Mouse (Mus musculus): ENCODE measurements at regions not wholly inside any gene's neighbourhood (a gene's known extent, or its start where the extent isn't known, plus 50 kb on each side); places are given as distances from the start of the nearest gene placed in this dataset.

- ATAC-seq (ENCODE audit: low FRiP score) = no peak
Measured at GRCm38 (mm10) chr2:64860113-64860512, 164.7 kb downstream of the Grb14 start.

DNA sequence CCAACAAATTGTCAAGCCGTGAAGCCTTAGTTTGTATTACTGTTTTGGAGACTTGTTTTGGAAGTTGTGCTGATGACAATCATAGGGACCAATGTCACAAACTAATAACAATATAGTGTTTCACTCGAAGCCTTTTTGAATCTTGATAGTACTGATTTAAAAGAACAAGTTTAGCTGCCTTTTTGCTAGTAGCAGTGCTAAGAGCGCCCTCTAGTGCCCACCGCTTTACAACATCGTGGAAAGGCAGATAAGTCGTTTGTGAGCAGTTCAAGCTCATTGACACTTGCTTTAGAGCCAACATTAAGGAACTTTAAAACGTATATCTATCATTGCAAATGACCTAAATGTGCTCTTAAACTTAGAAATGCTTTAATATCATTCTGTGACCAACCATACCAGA is 170.9 kb downstream of the Grb14 start:
- Histone ChIP-seq H3K9me3 (replicated peaks) (no peaks in the 10 kb centered on the region), H3K36me3 (no peaks in the 10 kb centered on the region), H3K4me2 (peak overlapping the region; percentile 36), H3K4me3 (replicated peaks) (no peak overlapping the region), H3K27me3 (replicated peaks) (no peaks in the 10 kb centered on the region), H3K27ac (replicated peaks) (no peak overlapping the region), H3K9ac (replicated peaks) (no peak overlapping the region), H3K4me1 (0 out of 2 replicates have a peak, but pooled peaks cover 6% of the 10 kb centered on the region)
- ATAC-seq (ENCODE audit: low FRiP score) = no peak; the same call in 1 of the 2 replicates
- 14% methylated on average over 7 of the region's 7 CpGs for WGBS

More at GRCm38 (mm10) chr2:64860113-64860512, 164.7 kb downstream of the Grb14 start:
- no peak overlapping the region for H3K4me3 ChIP-seq (replicated peaks)
- H3K9me3 ChIP-seq (replicated peaks) = no peaks in the 10 kb centered on the region
- no peak overlapping the region for H3K9ac ChIP-seq (replicated peaks)
- WGBS = 69% methylated on average over 2 of the region's 2 CpGs
- no peak overlapping the region for H3K27ac ChIP-seq (replicated peaks)
- no peaks in the 10 kb centered on the region for H3K36me3 ChIP-seq
- H3K4me1 ChIP-seq = no peaks in the 10 kb centered on the region
- H3K4me2 ChIP-seq = no peak overlapping the region
- H3K27me3 ChIP-seq (replicated peaks) = no peaks in the 10 kb centered on the region

DNA sequence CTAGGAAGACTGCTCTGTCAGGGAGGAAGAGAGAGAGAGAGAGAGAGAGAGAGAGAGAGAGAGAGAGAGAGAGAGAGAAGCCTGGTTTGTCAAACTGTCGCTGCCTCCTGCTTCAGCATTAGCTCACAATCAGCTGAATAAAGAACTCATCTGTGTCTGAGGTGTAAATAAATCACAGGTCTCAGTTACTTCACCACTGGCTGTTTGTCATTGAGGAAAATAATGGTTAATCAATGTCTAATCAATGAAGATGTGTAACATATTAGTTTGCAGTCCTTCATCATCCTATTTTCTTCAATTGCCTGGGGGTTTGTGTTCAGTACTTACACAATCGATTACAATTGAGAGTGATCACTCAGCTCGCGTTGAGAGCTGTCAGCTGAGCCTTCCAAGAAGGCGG is 171.9 kb downstream of the Grb14 start:
- no peak for ATAC-seq (ENCODE audit: low FRiP score)
- no peak overlapping the region for H3K4me3 ChIP-seq (replicated peaks)

DNA sequence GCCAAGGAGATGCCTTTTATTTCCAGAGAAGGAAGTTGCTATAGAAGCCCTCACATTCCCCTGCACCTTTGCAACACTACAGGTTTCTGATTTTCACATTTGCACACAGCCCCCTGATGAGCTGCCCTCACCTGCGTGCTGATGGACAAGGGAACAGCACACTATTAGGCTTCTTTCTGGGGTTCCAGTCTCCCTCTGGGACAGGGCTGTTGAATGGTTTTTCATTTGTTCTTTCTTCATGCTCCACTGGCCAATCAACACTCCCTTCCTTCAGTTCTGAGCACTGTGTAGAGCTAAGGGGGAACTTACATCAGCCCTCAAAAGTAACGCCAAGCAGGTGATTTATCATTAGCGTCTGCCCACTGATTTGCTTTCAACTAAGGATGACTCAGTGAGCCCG is 173.7 kb downstream of the Grb14 start:
- Histone ChIP-seq H3K4me3 (replicated peaks) (no peak overlapping the region), H3K9ac (replicated peaks) (no peak overlapping the region), H3K4me2 (no peak overlapping the region), H3K9me3 (replicated peaks) (no peaks in the 10 kb centered on the region), H3K4me1 (0 out of 2 replicates have a peak, but pooled peaks cover 7% of the 10 kb centered on the region), H3K36me3 (no peaks in the 10 kb centered on the region), H3K27me3 (replicated peaks) (no peaks in the 10 kb centered on the region), H3K27ac (replicated peaks) (no peak overlapping the region)
- ATAC-seq (ENCODE audit: low FRiP score) = no peak
- 56% methylated on average over 4 of the region's 4 CpGs for WGBS

More for the DNA sequence above, 171.9 kb downstream of the Grb14 start:
- H3K27ac ChIP-seq (replicated peaks) = no peak overlapping the region
- WGBS = 26% methylated on average over 5 of the region's 5 CpGs
- peak overlapping the region; percentile 36 for H3K4me2 ChIP-seq
- H3K4me1 ChIP-seq = 0 out of 2 replicates have a peak, but pooled peaks cover 7% of the 10 kb centered on the region
- H3K9me3 ChIP-seq (replicated peaks) = no peaks in the 10 kb centered on the region
- H3K9ac ChIP-seq (replicated peaks) = no peak overlapping the region
- no peaks in the 10 kb centered on the region for H3K27me3 ChIP-seq (replicated peaks)
- no peaks in the 10 kb centered on the region for H3K36me3 ChIP-seq

GRCm38 (mm10) chr2:64850656-64851055 is 174.1 kb downstream of the Grb14 start:
- Histone ChIP-seq H3K27ac (replicated peaks) (no peak overlapping the region), H3K4me2 (no peak overlapping the region), H3K9me3 (replicated peaks) (no peaks in the 10 kb centered on the region), H3K4me3 (replicated peaks) (no peak overlapping the region), H3K27me3 (replicated peaks) (no peaks in the 10 kb centered on the region), H3K4me1 (0 out of 2 replicates have a peak, but pooled peaks cover 7% of the 10 kb centered on the region), H3K9ac (replicated peaks) (no peak overlapping the region), H3K36me3 (no peaks in the 10 kb centered on the region)
- 96% methylated on average over 3 of the region's 3 CpGs for WGBS
- no peak for ATAC-seq (ENCODE audit: low FRiP score)

GRCm38 (mm10) chr2:64824494-64824893 is 200.3 kb downstream of the Grb14 start:
- no peak overlapping the region for H3K9ac ChIP-seq (replicated peaks)
- H3K27me3 ChIP-seq (replicated peaks) = no peaks in the 10 kb centered on the region
- H3K4me3 ChIP-seq (replicated peaks) = no peak overlapping the region
- no peaks in the 10 kb centered on the region for H3K9me3 ChIP-seq (replicated peaks)
- WGBS = 82% methylated on average over 9 of the region's 9 CpGs
- no peak overlapping the region for H3K4me2 ChIP-seq
- no peaks in the 10 kb centered on the region for H3K36me3 ChIP-seq
- ATAC-seq (ENCODE audit: low FRiP score) = no peak
- H3K27ac ChIP-seq (replicated peaks) = no peak overlapping the region
- H3K4me1 ChIP-seq = no peaks in the 10 kb centered on the region

DNA sequence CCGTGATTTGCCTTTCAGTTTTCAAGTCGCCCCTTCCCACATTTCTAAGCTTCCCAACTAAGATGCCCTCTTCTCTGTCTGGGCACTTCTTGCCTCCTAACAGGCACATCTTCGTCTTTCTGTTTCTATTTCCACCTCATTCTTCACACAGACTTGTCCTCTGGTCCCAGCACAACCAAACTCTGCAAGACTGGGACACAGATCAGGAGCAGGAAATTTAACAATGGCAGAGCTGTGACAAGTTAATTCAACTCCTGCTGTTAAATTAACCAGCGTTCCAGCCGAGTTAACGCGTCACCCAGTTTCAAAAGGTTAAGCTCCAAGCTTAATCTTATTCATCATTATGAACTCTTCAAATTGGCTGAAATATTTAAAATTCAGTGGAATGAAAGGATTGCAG is 200.9 kb downstream of the Grb14 start:
- H3K4me3 ChIP-seq (replicated peaks) = no peak overlapping the region
- no peak overlapping the region for H3K9ac ChIP-seq (replicated peaks)
- H3K27ac ChIP-seq (replicated peaks) = no peak overlapping the region
- WGBS = 55% methylated on average over 7 of the region's 7 CpGs
- no peak overlapping the region for H3K4me2 ChIP-seq
- H3K4me1 ChIP-seq = no peaks in the 10 kb centered on the region
- H3K9me3 ChIP-seq (replicated peaks) = no peaks in the 10 kb centered on the region
- ATAC-seq (ENCODE audit: low FRiP score) = no peak
- H3K27me3 ChIP-seq (replicated peaks) = no peaks in the 10 kb centered on the region
- no peaks in the 10 kb centered on the region for H3K36me3 ChIP-seq

- Histone ChIP-seq H3K9me3 (replicated peaks) (no peaks in the 10 kb centered on the region), H3K4me1 (no peaks in the 10 kb centered on the region), H3K36me3 (no peaks in the 10 kb centered on the region), H3K27ac (replicated peaks) (no peak overlapping the region), H3K27me3 (replicated peaks) (no peaks in the 10 kb centered on the region), H3K9ac (replicated peaks) (no peak overlapping the region), H3K4me2 (no peak overlapping the region), H3K4me3 (replicated peaks) (no peak overlapping the region)
- WGBS = 64% methylated on average over 6 of the region's 6 CpGs
- no peak for ATAC-seq (ENCODE audit: low FRiP score)
Measured at GRCm38 (mm10) chr2:64823074-64823473, 201.7 kb downstream of the Grb14 start.

GRCm38 (mm10) chr2:64818159-64818558 is 206.6 kb downstream of the Grb14 start:
- no peak for ATAC-seq (ENCODE audit: low FRiP score)
- Histone ChIP-seq H3K27me3 (replicated peaks) (no peaks in the 10 kb centered on the region), H3K9ac (replicated peaks) (no peak overlapping the region), H3K4me3 (replicated peaks) (no peak overlapping the region), H3K36me3 (no peaks in the 10 kb centered on the region), H3K27ac (replicated peaks) (no peak overlapping the region), H3K4me1 (no peaks in the 10 kb centered on the region), H3K4me2 (no peak overlapping the region), H3K9me3 (replicated peaks) (no peaks in the 10 kb centered on the region)
- WGBS = 24% methylated on average over 5 of the region's 5 CpGs

All from neural tube, embryonic 15.5 days (tissue).